Mouse (Mus musculus) liver, embryonic 15.5 days (tissue): ENCODE results near the gene Spata31d1d. TPM values are rescaled to one million over a fixed set of nuclear protein-coding genes. Genes with fewer than 3 reads are reported as not detected.
A peak's percentile ranks its signal among the peaks of the same experiment; 100 is the strongest.
"Not testable (repeated sequence)": the region's sequence is repeated elsewhere in the genome, so short reads cannot be mapped to it uniquely, and the experiment has no call there.

ENCODE experiments used
- ATAC-seq: fragments of 200-750 bp; cut with Nextera tagmentation; 2 replicates; pipeline ENCODE4 v1.8.0; 2017; ENCODE audit warnings: moderate number of reproducible peaks, mild to moderate bottlenecking, moderate library complexity; ENCODE audit not compliant: insufficient read depth
- H3K27ac ChIP-seq: fragments of 300-500 bp; sonication (generic); replicated peaks from 2 replicates; pipeline ENCODE4 v1.5.1; 2015; ENCODE audit warnings: mild to moderate bottlenecking, inconsistent platforms
- H3K27me3 ChIP-seq: fragments of 300-500 bp; sonication (generic); 2 replicates; pipeline ENCODE4 v1.6.1; 2015; ENCODE audit warnings: mild to moderate bottlenecking, inconsistent platforms
- H3K36me3 ChIP-seq: fragments of 300-500 bp; sonication (generic); replicated peaks from 2 replicates; pipeline ENCODE4 v1.6.1; 2015; ENCODE audit warnings: moderate library complexity, mild to moderate bottlenecking, inconsistent platforms
- H3K4me1 ChIP-seq: fragments of 300-500 bp; sonication (generic); replicated peaks from 2 replicates; pipeline ENCODE4 v1.6.1; 2015; ENCODE audit warnings: inconsistent platforms
- H3K4me2 ChIP-seq: fragments of 300-500 bp; sonication (generic); 2 replicates; pipeline ENCODE4 v1.6.1; 2015; ENCODE audit warnings: moderate library complexity, mild to moderate bottlenecking, inconsistent platforms
- H3K4me3 ChIP-seq: fragments of 300-500 bp; sonication (generic); replicated peaks from 2 replicates; pipeline ENCODE4 v1.5.1; 2015; ENCODE audit warnings: mild to moderate bottlenecking, inconsistent platforms
- H3K9ac ChIP-seq: fragments of 300-500 bp; sonication (generic); 2 replicates; pipeline ENCODE4 v1.6.1; 2015; ENCODE audit warnings: moderate library complexity, mild to moderate bottlenecking, inconsistent platforms
- H3K9me3 ChIP-seq: fragments of 300-500 bp; sonication (generic); replicated peaks from 2 replicates; pipeline ENCODE4 v1.6.1; 2016; ENCODE audit warnings: inconsistent platforms
- WGBS: fragments of 180-500 bp; shearing (Covaris S2); methylation state at CpG from one replicate; pipeline ENCODE4 v1.1.7; 2015; ENCODE audit warnings: mixed read lengths; ENCODE audit not compliant: insufficient replicate concordance; 5-methylcytosine and 5-hydroxymethylcytosine counted together
- polyA plus RNA-seq: library from polyadenylated mRNA; unstranded; fragments of >200 nt; fragmentation: Nextera tagmentation; extraction: Ambion mirVana; gene quantifications from 2 replicates; pipeline ENCODE4 v1.2.1, GENCODE M21; 2015

Gene Spata31d1d
- polyA plus RNA-seq, 1 experiment from 2014 or later, result not detected

GRCm38 (mm10) chr13:59762791-59763190 lies 31.2 kb upstream of the Spata31d1d start:
- H3K9ac ChIP-seq, result peak overlapping the region; percentile 34
- peaks cover 93% of the 10 kb centered on the region for H3K36me3 ChIP-seq
- WGBS, result 48% methylated on average over 7 of the region's 7 CpGs
- H3K27ac ChIP-seq, result peak overlapping the region; percentile 85
- 0 out of 2 replicates have a peak overlapping the region, but pooled peaks have one; percentile 26 for H3K4me3 ChIP-seq
- H3K9me3 ChIP-seq, result no peaks in the 10 kb centered on the region
- peak; percentile 81 for ATAC-seq
- peaks cover 77% of the 10 kb centered on the region for H3K4me1 ChIP-seq
- H3K4me2 ChIP-seq, result peak overlapping the region; percentile 57
- no peaks in the 10 kb centered on the region for H3K27me3 ChIP-seq

DNA sequence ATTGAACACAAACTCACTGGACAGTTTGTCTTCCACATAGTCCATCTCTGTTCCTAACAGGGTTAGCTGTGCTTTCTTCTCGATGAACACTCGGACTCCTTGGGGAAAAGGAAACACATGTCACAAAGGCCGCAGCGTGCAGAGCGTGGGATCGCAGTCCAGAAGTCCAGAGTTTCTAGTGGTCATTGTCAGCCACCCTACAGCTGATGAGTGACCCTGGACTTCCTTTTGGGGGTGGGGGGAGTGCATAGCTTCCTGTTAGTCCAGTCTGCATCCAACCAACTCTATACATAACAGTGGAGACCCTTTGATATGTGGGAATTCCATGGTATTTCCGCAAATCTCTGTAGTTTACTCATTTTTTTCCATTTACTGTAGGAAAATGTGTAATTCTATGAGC lies 25.4 kb upstream of the Spata31d1d start:
- no peak overlapping the region for H3K27ac ChIP-seq
- no peaks in the 10 kb centered on the region for H3K27me3 ChIP-seq
- no peaks in the 10 kb centered on the region for H3K9me3 ChIP-seq
- peaks cover 86% of the 10 kb centered on the region for H3K36me3 ChIP-seq
- H3K4me2 ChIP-seq, result no peak overlapping the region
- 92% methylated on average over 7 of the region's 7 CpGs for WGBS
- peaks cover 25% of the 10 kb centered on the region for H3K4me1 ChIP-seq
- no peak overlapping the region for H3K9ac ChIP-seq
- H3K4me3 ChIP-seq, result no peak overlapping the region
- peak; percentile 45; the same call in 1 of the 2 replicates for ATAC-seq

- no peaks in the 10 kb centered on the region for H3K4me1 ChIP-seq
- 67% methylated on average over 12 of the region's 12 CpGs for WGBS
- H3K9ac ChIP-seq, result no peak overlapping the region
- H3K27ac ChIP-seq, result no peak overlapping the region
- no peak overlapping the region for H3K4me3 ChIP-seq
- no peak overlapping the region for H3K4me2 ChIP-seq
- peaks cover 26% of the 10 kb centered on the region for H3K36me3 ChIP-seq
- H3K9me3 ChIP-seq, result no peaks in the 10 kb centered on the region
- H3K27me3 ChIP-seq, result peaks cover 21% of the 10 kb centered on the region; the same call in 1 of the 2 replicates
- ATAC-seq, result no peak
Measured at GRCm38 (mm10) chr13:59750310-59750709, 18.8 kb upstream of the Spata31d1d start.

GRCm38 (mm10) chr13:59746711-59747110 lies 15.2 kb upstream of the Spata31d1d start, which contains the start of gene 1700014D04Rik:
Gene 1700014D04Rik (minus strand): TSS chr13:59746752.
- H3K27me3 ChIP-seq, result peaks cover 21% of the 10 kb centered on the region; the same call in 1 of the 2 replicates
- no peaks in the 10 kb centered on the region for H3K9me3 ChIP-seq
- H3K4me2 ChIP-seq, result no peak within 1 kb of the TSS
- H3K27ac ChIP-seq, result no peak within 1 kb of the TSS
- 78% methylated on average over 9 of the region's 9 CpGs for WGBS
- no peak; the same call in 1 of the 2 replicates for ATAC-seq
- H3K4me1 ChIP-seq, result peaks cover 4% of the 10 kb centered on the region; the same call in 1 of the 2 replicates
- H3K36me3 ChIP-seq, result no peaks in the 10 kb centered on the region
- H3K9ac ChIP-seq, result no peak within 1 kb of the TSS
- H3K4me3 ChIP-seq, result no peak within 1 kb of the TSS

DNA sequence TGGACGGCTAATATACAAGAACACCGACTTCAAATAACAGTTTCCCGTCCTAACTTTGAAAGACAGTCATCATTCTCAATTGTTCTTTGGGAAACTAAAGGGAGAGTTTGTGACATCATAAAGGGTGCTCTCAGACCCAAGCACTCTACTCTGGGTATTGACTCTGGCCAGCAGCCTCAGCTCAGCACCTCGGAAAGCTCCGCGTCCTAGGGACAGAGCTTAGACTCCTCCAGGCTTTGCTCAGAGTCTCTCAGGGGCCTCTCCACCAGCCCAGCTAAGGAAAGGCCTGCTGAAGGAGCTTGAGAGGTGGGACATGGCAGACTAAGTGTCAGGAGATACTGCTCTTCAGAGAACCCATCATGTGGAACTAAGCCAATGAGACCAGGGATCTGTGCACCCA lies 14.6 kb upstream of the Spata31d1d start:
- Histone ChIP-seq H3K9ac (no peak overlapping the region), H3K4me2 (no peak overlapping the region), H3K4me1 (peaks cover 10% of the 10 kb centered on the region), H3K9me3 (no peaks in the 10 kb centered on the region), H3K27me3 (peaks cover 21% of the 10 kb centered on the region; the same call in 1 of the 2 replicates), H3K27ac (no peak overlapping the region), H3K36me3 (no peaks in the 10 kb centered on the region), H3K4me3 (no peak overlapping the region)
- WGBS, result 83% methylated on average over 6 of the region's 6 CpGs
- ATAC-seq, result no peak

DNA sequence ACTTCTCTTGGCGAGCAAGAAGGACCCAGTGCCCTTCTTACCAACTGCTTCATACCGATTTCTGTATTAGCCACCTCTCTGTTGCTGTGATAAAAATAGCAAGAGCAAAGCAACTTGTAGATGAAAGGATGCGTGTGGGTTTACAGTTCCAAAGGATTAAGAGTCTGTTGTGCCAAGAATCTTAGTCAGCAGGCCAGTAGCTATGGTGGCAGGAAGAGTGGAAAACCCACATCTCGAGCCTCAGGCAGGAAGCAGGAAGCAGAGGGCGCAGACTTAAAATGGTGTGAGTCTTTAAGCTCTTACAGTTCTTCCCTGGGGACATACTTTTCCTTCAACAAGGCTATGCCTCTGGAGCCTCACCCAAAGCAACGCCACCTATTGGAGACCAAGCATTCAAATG lies 13.9 kb upstream of the Spata31d1d start:
- no peak for ATAC-seq
- no peaks in the 10 kb centered on the region for H3K36me3 ChIP-seq
- H3K9ac ChIP-seq, result no peak overlapping the region
- no peaks in the 10 kb centered on the region for H3K9me3 ChIP-seq
- peaks cover 17% of the 10 kb centered on the region; the same call in 1 of the 2 replicates for H3K27me3 ChIP-seq
- H3K4me1 ChIP-seq, result peaks cover 16% of the 10 kb centered on the region
- no peak overlapping the region for H3K4me3 ChIP-seq
- H3K4me2 ChIP-seq, result no peak overlapping the region
- H3K27ac ChIP-seq, result no peak overlapping the region
- 56% methylated on average over 6 of the region's 6 CpGs for WGBS

GRCm38 (mm10) chr13:59741697-59742096 lies 10.1 kb upstream of the Spata31d1d start:
- 41% methylated on average over 10 of the region's 10 CpGs for WGBS
- H3K27me3 ChIP-seq, result 0 out of 2 replicates have a peak, but pooled peaks cover 3% of the 10 kb centered on the region
- 0 out of 2 replicates have a peak overlapping the region, but pooled peaks have one; percentile 10 for H3K27ac ChIP-seq
- no peaks in the 10 kb centered on the region for H3K36me3 ChIP-seq
- H3K9me3 ChIP-seq, result no peaks in the 10 kb centered on the region
- ATAC-seq, result no peak
- H3K9ac ChIP-seq, result no peak overlapping the region
- H3K4me1 ChIP-seq, result peaks cover 53% of the 10 kb centered on the region
- H3K4me3 ChIP-seq, result no peak overlapping the region
- H3K4me2 ChIP-seq, result no peak overlapping the region

DNA sequence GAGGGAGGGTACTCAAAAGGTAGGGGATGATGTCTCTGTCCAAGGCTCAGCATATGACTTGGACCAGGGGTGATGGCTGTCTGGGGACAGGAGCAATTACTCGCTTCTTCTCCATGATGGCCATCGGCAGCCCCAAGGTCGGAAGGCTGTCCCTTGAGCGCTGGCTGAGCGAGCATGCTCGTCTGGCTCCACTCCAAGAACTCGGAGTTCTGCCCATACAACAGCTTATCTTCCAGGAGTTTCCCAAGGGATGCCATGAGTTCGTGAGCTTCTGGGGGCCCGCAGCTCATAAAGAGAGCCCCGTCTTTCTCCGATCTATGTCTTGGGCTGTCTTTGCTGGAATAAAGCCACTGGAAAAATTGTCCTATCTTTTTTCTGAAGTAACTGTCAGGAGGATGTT lies 9.5 kb upstream of the Spata31d1d start:
- no peak for ATAC-seq
- H3K27ac ChIP-seq, result no peak overlapping the region
- H3K9me3 ChIP-seq, result no peaks in the 10 kb centered on the region
- no peak overlapping the region for H3K4me3 ChIP-seq
- WGBS, result 80% methylated on average over 11 of the region's 11 CpGs
- H3K4me2 ChIP-seq, result no peak overlapping the region
- no peaks in the 10 kb centered on the region for H3K27me3 ChIP-seq
- peaks cover 58% of the 10 kb centered on the region for H3K4me1 ChIP-seq
- no peaks in the 10 kb centered on the region for H3K36me3 ChIP-seq
- H3K9ac ChIP-seq, result no peak overlapping the region

GRCm38 (mm10) chr13:59739397-59739796 lies 7.8 kb upstream of the Spata31d1d start:
- H3K4me2 ChIP-seq, result peak overlapping the region; percentile 66
- H3K36me3 ChIP-seq, result no peaks in the 10 kb centered on the region
- H3K27ac ChIP-seq, result peak overlapping the region; percentile 95
- H3K4me3 ChIP-seq, result no peak overlapping the region
- H3K27me3 ChIP-seq, result no peaks in the 10 kb centered on the region
- H3K9ac ChIP-seq, result peak overlapping the region; percentile 52
- H3K9me3 ChIP-seq, result no peaks in the 10 kb centered on the region
- 33% methylated on average over 4 of the region's 4 CpGs for WGBS
- peaks cover 75% of the 10 kb centered on the region for H3K4me1 ChIP-seq
- ATAC-seq, result peak; percentile 77

- peak; percentile 87 for ATAC-seq
- no peaks in the 10 kb centered on the region for H3K9me3 ChIP-seq
- peaks cover 85% of the 10 kb centered on the region for H3K4me1 ChIP-seq
- peak overlapping the region; percentile 52 for H3K9ac ChIP-seq
- peak overlapping the region; percentile 95 for H3K27ac ChIP-seq
- no peaks in the 10 kb centered on the region for H3K27me3 ChIP-seq
- 29% methylated on average over 2 of the region's 2 CpGs for WGBS
- H3K4me3 ChIP-seq, result peak overlapping the region; percentile 29
- H3K4me2 ChIP-seq, result peak overlapping the region; percentile 66
- no peaks in the 10 kb centered on the region for H3K36me3 ChIP-seq
Measured at GRCm38 (mm10) chr13:59738455-59738854, 6.9 kb upstream of the Spata31d1d start.

DNA sequence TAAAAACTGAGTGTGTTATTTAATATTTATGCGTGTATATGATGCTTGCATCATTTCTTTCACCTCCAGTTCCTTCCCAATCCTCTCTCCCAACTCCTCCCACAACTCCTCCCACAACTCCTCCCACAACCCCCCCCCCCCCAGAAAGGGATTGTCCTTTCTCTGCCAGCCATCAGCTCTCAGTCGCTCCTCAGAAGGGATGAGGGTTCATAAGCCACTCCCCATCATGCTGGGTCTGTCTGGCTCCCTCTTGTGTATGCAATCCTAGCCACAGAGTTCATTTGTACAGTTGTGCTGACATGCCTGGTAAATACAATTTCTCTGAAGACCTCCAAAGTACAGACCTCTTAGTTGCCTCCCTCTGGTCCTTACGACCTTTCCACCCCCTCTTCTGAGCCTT lies 3.6 kb upstream of the Spata31d1d start:
- peaks cover 3% of the 10 kb centered on the region; the same call in 1 of the 2 replicates for H3K27me3 ChIP-seq
- H3K4me2 ChIP-seq, result 0 out of 2 replicates have a peak overlapping the region, but pooled peaks have one; percentile 49
- H3K4me3 ChIP-seq, result no peak overlapping the region
- H3K9me3 ChIP-seq, result no peaks in the 10 kb centered on the region
- H3K27ac ChIP-seq, result peak overlapping the region; percentile 95
- no peak for ATAC-seq
- no peaks in the 10 kb centered on the region for H3K36me3 ChIP-seq
- WGBS, result 30% methylated on average over 3 of the region's 3 CpGs
- H3K9ac ChIP-seq, result peak overlapping the region; percentile 16; the same call in 1 of the 2 replicates
- H3K4me1 ChIP-seq, result peaks cover 88% of the 10 kb centered on the region

GRCm38 (mm10) chr13:59734347-59734746 lies 2.8 kb upstream of the Spata31d1d start:
- not testable (repeated sequence) for ATAC-seq, H3K27me3 ChIP-seq, H3K9me3 ChIP-seq, H3K36me3 ChIP-seq, H3K9ac ChIP-seq
- Histone ChIP-seq H3K4me3 (peak overlapping the region; percentile 5; the same call in 1 of the 2 replicates), H3K4me2 (peak overlapping the region; percentile 49), H3K27ac (peak overlapping the region; percentile 95), H3K4me1 (peaks cover 81% of the 10 kb centered on the region)
- WGBS, result 12% methylated on average over 6 of the region's 6 CpGs
